Mouse (Mus musculus) c-Kit-positive CD71-positive TER-119-positive erythroid progenitor cells, embryonic 14.5 days (primary cell): ENCODE measurements around the gene Lrfn2.

Source experiments
- DNase-seq: peaks from one replicate; pipeline ENCODE4 v3.0.0-alpha.2; 2013; ENCODE audit warnings: low spot score

Lrfn2 gene

GRCm38 (mm10) chr17:49033686-49034250 is 101.6 kb downstream of the Lrfn2 start:
- no peak for DNase-seq

- DNase-seq: no peak
Measured at GRCm38 (mm10) chr17:49035052-49035451, 102.9 kb downstream of the Lrfn2 start.

GRCm38 (mm10) chr17:49037163-49037950 is 105.2 kb downstream of the Lrfn2 start:
- no peak for DNase-seq

GRCm38 (mm10) chr17:49043806-49044640 is 111.8 kb downstream of the Lrfn2 start:
- no peak for DNase-seq

- DNase-seq: no peak
Measured at GRCm38 (mm10) chr17:49047921-49048320, 115.7 kb downstream of the Lrfn2 start.

GRCm38 (mm10) chr17:49051231-49051630 is 119.1 kb downstream of the Lrfn2 start:
- no peak for DNase-seq

GRCm38 (mm10) chr17:49061141-49061540 is 129.0 kb downstream of the Lrfn2 start:
- no peak for DNase-seq

- DNase-seq: no peak
Measured at GRCm38 (mm10) chr17:49063789-49064188, 131.6 kb downstream of the Lrfn2 start.

- no peak for DNase-seq
Measured at GRCm38 (mm10) chr17:49064526-49064925, 132.3 kb downstream of the Lrfn2 start.

- no peak for DNase-seq
Measured at GRCm38 (mm10) chr17:49065050-49065449, 132.9 kb downstream of the Lrfn2 start.

- DNase-seq: no peak
Measured at GRCm38 (mm10) chr17:49066748-49067147, 134.6 kb downstream of the Lrfn2 start.

GRCm38 (mm10) chr17:49078168-49078567 is 146.0 kb downstream of the Lrfn2 start:
- DNase-seq: no peak

- no peak for DNase-seq
Measured at GRCm38 (mm10) chr17:49079647-49080046, 147.5 kb downstream of the Lrfn2 start.

- no peak for DNase-seq
Measured at GRCm38 (mm10) chr17:49083594-49084380, 151.6 kb downstream of the Lrfn2 start.

GRCm38 (mm10) chr17:49085111-49085510 is 152.9 kb downstream of the Lrfn2 start:
- no peak for DNase-seq

- no peak for DNase-seq
Measured at GRCm38 (mm10) chr17:49096781-49097544, 164.8 kb downstream of the Lrfn2 start.

- DNase-seq: no peak
Measured at GRCm38 (mm10) chr17:49111399-49111798, 179.2 kb downstream of the Lrfn2 start.

- no peak for DNase-seq
Measured at GRCm38 (mm10) chr17:49111911-49112310, 179.7 kb downstream of the Lrfn2 start.

GRCm38 (mm10) chr17:49113336-49113735 is 181.2 kb downstream of the Lrfn2 start:
- DNase-seq: no peak

GRCm38 (mm10) chr17:49124166-49124565 is 192.0 kb downstream of the Lrfn2 start:
- DNase-seq: no peak

- no peak for DNase-seq
Measured at GRCm38 (mm10) chr17:49124642-49125041, 192.5 kb downstream of the Lrfn2 start.
